Mouse (Mus musculus): Measurements from ENCODE around the gene Fnip2. TPM values are rescaled to one million over a fixed set of nuclear protein-coding genes. Genes with fewer than 3 reads are reported as not detected.

The Fnip2 gene
- polyA plus RNA-seq, 1 experiment from 2014 or later: 4.0 TPM

- Histone ChIP-seq H3K9me3 (ENCODE audit: control insufficient read depth, low read length) (no peaks in the 10 kb centered on the region), H3K27me3 (replicated peaks; ENCODE audit: control insufficient read depth, insufficient read depth, low read length) (no peaks in the 10 kb centered on the region), H3K9ac (ENCODE audit: low read length) (no peak overlapping the region), H3K27ac (ENCODE audit: low read depth) (no peak overlapping the region), H3K4me2 (ENCODE audit: low read length) (no peak overlapping the region), H3K4me1 (replicated peaks; ENCODE audit: control insufficient read depth, insufficient read depth, low read length) (0 out of 2 replicates have a peak, but pooled peaks cover 6% of the 10 kb centered on the region), H3K4me3 (ENCODE audit: low read depth, low read length) (no peak overlapping the region), H3K36me3 (ENCODE audit: control insufficient read depth, insufficient read depth, low read length) (no peaks in the 10 kb centered on the region)
- no peak for ATAC-seq (replicated peaks; ENCODE audit: low FRiP score, low TSS enrichment, low read depth)
- WGBS: 92% methylated on average over 6 of the region's 6 CpGs
- DNase-seq (ENCODE audit: low spot score): no peak
These were observed 7.0 kb downstream of the Fnip2 start for GRCm38 (mm10) chr3:79560555-79560954.

GRCm38 (mm10) chr3:79559773-79560045 is 7.9 kb downstream of the Fnip2 start:
- Histone ChIP-seq H3K27me3 (replicated peaks; ENCODE audit: control insufficient read depth, insufficient read depth, low read length) (no peaks in the 10 kb centered on the region), H3K4me1 (replicated peaks; ENCODE audit: control insufficient read depth, insufficient read depth, low read length) (0 out of 2 replicates have a peak, but pooled peaks cover 6% of the 10 kb centered on the region), H3K4me2 (ENCODE audit: low read length) (no peak overlapping the region), H3K9me3 (ENCODE audit: control insufficient read depth, low read length) (no peaks in the 10 kb centered on the region), H3K9ac (ENCODE audit: low read length) (no peak overlapping the region), H3K36me3 (ENCODE audit: control insufficient read depth, insufficient read depth, low read length) (no peaks in the 10 kb centered on the region), H3K4me3 (ENCODE audit: low read depth, low read length) (no peak overlapping the region), H3K27ac (ENCODE audit: low read depth) (no peak overlapping the region)
- DNase-seq (ENCODE audit: low spot score) (no peak), ATAC-seq (replicated peaks; ENCODE audit: low FRiP score, low TSS enrichment, low read depth) (no peak)
- WGBS: 69% methylated on average over 5 of the region's 5 CpGs

GRCm38 (mm10) chr3:79559021-79559772 is 8.4 kb downstream of the Fnip2 start:
- H3K9me3 ChIP-seq (ENCODE audit: control insufficient read depth, low read length): no peaks in the 10 kb centered on the region
- H3K9ac ChIP-seq (ENCODE audit: low read length): no peak overlapping the region
- H3K27ac ChIP-seq (ENCODE audit: low read depth): 0 out of 2 replicates have a peak overlapping the region, but pooled peaks have one; percentile 22
- DNase-seq (ENCODE audit: low spot score): no peak
- H3K4me2 ChIP-seq (ENCODE audit: low read length): no peak overlapping the region
- 68% methylated on average over 9 of the region's 9 CpGs for WGBS
- H3K4me1 ChIP-seq (replicated peaks; ENCODE audit: control insufficient read depth, insufficient read depth, low read length): 0 out of 2 replicates have a peak, but pooled peaks cover 6% of the 10 kb centered on the region
- no peak overlapping the region for H3K4me3 ChIP-seq (ENCODE audit: low read depth, low read length)
- peak; percentile 77 for ATAC-seq (replicated peaks; ENCODE audit: low FRiP score, low TSS enrichment, low read depth)
- no peaks in the 10 kb centered on the region for H3K36me3 ChIP-seq (ENCODE audit: control insufficient read depth, insufficient read depth, low read length)
- no peaks in the 10 kb centered on the region for H3K27me3 ChIP-seq (replicated peaks; ENCODE audit: control insufficient read depth, insufficient read depth, low read length)

GRCm38 (mm10) chr3:79555061-79555460 is 12.5 kb downstream of the Fnip2 start:
- Histone ChIP-seq H3K27ac (ENCODE audit: low read depth) (no peak overlapping the region), H3K4me3 (ENCODE audit: low read depth, low read length) (no peak overlapping the region), H3K36me3 (ENCODE audit: control insufficient read depth, insufficient read depth, low read length) (no peaks in the 10 kb centered on the region), H3K4me1 (replicated peaks; ENCODE audit: control insufficient read depth, insufficient read depth, low read length) (0 out of 2 replicates have a peak, but pooled peaks cover 6% of the 10 kb centered on the region), H3K9ac (ENCODE audit: low read length) (no peak overlapping the region), H3K27me3 (replicated peaks; ENCODE audit: control insufficient read depth, insufficient read depth, low read length) (no peaks in the 10 kb centered on the region), H3K4me2 (ENCODE audit: low read length) (no peak overlapping the region), H3K9me3 (ENCODE audit: control insufficient read depth, low read length) (no peaks in the 10 kb centered on the region)
- no peak for ATAC-seq (replicated peaks; ENCODE audit: low FRiP score, low TSS enrichment, low read depth)
- DNase-seq (ENCODE audit: low spot score): no peak
- WGBS: 82% methylated on average over 6 of the region's 6 CpGs

GRCm38 (mm10) chr3:79553779-79554178 is 13.8 kb downstream of the Fnip2 start:
- ATAC-seq (replicated peaks; ENCODE audit: low FRiP score, low TSS enrichment, low read depth): no peak
- H3K9me3 ChIP-seq (ENCODE audit: control insufficient read depth, low read length): no peaks in the 10 kb centered on the region
- H3K4me3 ChIP-seq (ENCODE audit: low read depth, low read length): no peak overlapping the region
- H3K27me3 ChIP-seq (replicated peaks; ENCODE audit: control insufficient read depth, insufficient read depth, low read length): no peaks in the 10 kb centered on the region
- no peak for DNase-seq (ENCODE audit: low spot score)
- H3K4me2 ChIP-seq (ENCODE audit: low read length): no peak overlapping the region
- no peaks in the 10 kb centered on the region for H3K4me1 ChIP-seq (replicated peaks; ENCODE audit: control insufficient read depth, insufficient read depth, low read length)
- no peak overlapping the region for H3K27ac ChIP-seq (ENCODE audit: low read depth)
- WGBS: 90% methylated on average over 3 of the region's 3 CpGs
- H3K9ac ChIP-seq (ENCODE audit: low read length): no peak overlapping the region
- H3K36me3 ChIP-seq (ENCODE audit: control insufficient read depth, insufficient read depth, low read length): no peaks in the 10 kb centered on the region

- Histone ChIP-seq H3K27me3 (replicated peaks; ENCODE audit: control insufficient read depth, insufficient read depth, low read length) (no peaks in the 10 kb centered on the region), H3K4me2 (ENCODE audit: low read length) (no peak overlapping the region), H3K9ac (ENCODE audit: low read length) (no peak overlapping the region), H3K27ac (ENCODE audit: low read depth) (no peak overlapping the region), H3K4me3 (ENCODE audit: low read depth, low read length) (no peak overlapping the region), H3K4me1 (replicated peaks; ENCODE audit: control insufficient read depth, insufficient read depth, low read length) (no peaks in the 10 kb centered on the region), H3K9me3 (ENCODE audit: control insufficient read depth, low read length) (no peaks in the 10 kb centered on the region), H3K36me3 (ENCODE audit: control insufficient read depth, insufficient read depth, low read length) (no peaks in the 10 kb centered on the region)
- DNase-seq (ENCODE audit: low spot score): no peak
- 80% methylated on average over 10 of the region's 10 CpGs for WGBS
- ATAC-seq (replicated peaks; ENCODE audit: low FRiP score, low TSS enrichment, low read depth): no peak
These were observed 15.6 kb downstream of the Fnip2 start for GRCm38 (mm10) chr3:79551826-79552552.

- no peak for ATAC-seq (replicated peaks; ENCODE audit: low FRiP score, low TSS enrichment, low read depth)
- H3K4me1 ChIP-seq (replicated peaks; ENCODE audit: control insufficient read depth, insufficient read depth, low read length): no peaks in the 10 kb centered on the region
These were observed 17.7 kb downstream of the Fnip2 start for GRCm38 (mm10) chr3:79549751-79550393.

GRCm38 (mm10) chr3:79548681-79549437 is 18.7 kb downstream of the Fnip2 start:
- WGBS: 74% methylated on average over 17 of the region's 17 CpGs
- Histone ChIP-seq H3K4me1 (replicated peaks; ENCODE audit: control insufficient read depth, insufficient read depth, low read length) (no peaks in the 10 kb centered on the region), H3K36me3 (ENCODE audit: control insufficient read depth, insufficient read depth, low read length) (no peaks in the 10 kb centered on the region), H3K27me3 (replicated peaks; ENCODE audit: control insufficient read depth, insufficient read depth, low read length) (no peaks in the 10 kb centered on the region), H3K9me3 (ENCODE audit: control insufficient read depth, low read length) (no peaks in the 10 kb centered on the region), H3K27ac (ENCODE audit: low read depth) (no peak overlapping the region), H3K9ac (ENCODE audit: low read length) (no peak overlapping the region), H3K4me3 (ENCODE audit: low read depth, low read length) (no peak overlapping the region), H3K4me2 (ENCODE audit: low read length) (no peak overlapping the region)
- DNase-seq (ENCODE audit: low spot score) (no peak), ATAC-seq (replicated peaks; ENCODE audit: low FRiP score, low TSS enrichment, low read depth) (no peak)

More at GRCm38 (mm10) chr3:79549751-79550393, 17.7 kb downstream of the Fnip2 start:
- Histone ChIP-seq H3K9ac (ENCODE audit: low read length) (no peak overlapping the region), H3K36me3 (ENCODE audit: control insufficient read depth, insufficient read depth, low read length) (no peaks in the 10 kb centered on the region), H3K9me3 (ENCODE audit: control insufficient read depth, low read length) (no peaks in the 10 kb centered on the region), H3K27ac (ENCODE audit: low read depth) (no peak overlapping the region), H3K4me2 (ENCODE audit: low read length) (no peak overlapping the region), H3K27me3 (replicated peaks; ENCODE audit: control insufficient read depth, insufficient read depth, low read length) (no peaks in the 10 kb centered on the region), H3K4me3 (ENCODE audit: low read depth, low read length) (no peak overlapping the region)
- no peak for DNase-seq (ENCODE audit: low spot score)
- 89% methylated on average over 8 of the region's 8 CpGs for WGBS

Data from intestine, embryonic 14.5 days (tissue).